ENCODE assay signal across 8 mouse cellular contexts in the genomic region with DNA sequence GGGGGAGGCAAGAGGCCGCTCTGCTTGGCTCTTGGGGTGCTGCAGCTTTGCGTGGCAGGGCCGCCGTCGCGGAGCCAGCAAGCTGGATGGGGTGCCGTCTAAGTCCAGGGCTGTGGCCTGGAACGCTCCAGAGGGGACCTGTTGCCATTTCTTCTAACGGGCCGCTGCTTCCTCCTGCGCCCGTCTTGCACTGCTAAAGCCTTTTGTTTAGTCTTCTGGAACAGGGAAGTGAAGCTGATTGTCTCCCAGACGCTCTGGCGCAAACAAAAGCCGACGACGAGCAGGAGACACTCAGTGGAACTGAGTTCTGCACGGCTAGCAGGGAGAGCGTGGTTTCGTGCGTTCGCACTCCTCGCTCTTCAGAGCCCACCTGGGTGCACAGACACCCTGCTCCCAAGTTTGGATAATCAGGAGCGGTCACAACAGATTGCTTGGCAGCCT. TPM values are rescaled to one million over a fixed set of nuclear protein-coding genes. Genes with fewer than 3 reads are reported as not detected.
A peak's percentile ranks its signal among the peaks of the same experiment; 100 is the strongest.
DNase-seq lines count a peak whose midpoint lies in the region; ATAC-seq and TF ChIP-seq lines count a peak whose summit lies in the region.

No protein-coding gene starts in this region.

- no peaks in the 10 kb centered on the region for H3K9me3 ChIP-seq in heart, embryonic 13.5 days
- no peaks in the 10 kb centered on the region for H3K9me3 ChIP-seq in CH12.LX (replicated peaks; ENCODE audit: low read length)
- H3K9me3 ChIP-seq in embryonic facial prominence, embryonic 11.5 days (replicated peaks; ENCODE audit: control insufficient read depth, low read length), result no peaks in the 10 kb centered on the region
- no peaks in the 10 kb centered on the region for H3K9me3 ChIP-seq in hindbrain, embryonic 15.5 days

- H3K27me3 ChIP-seq in heart, embryonic 13.5 days (replicated peaks), result no peaks in the 10 kb centered on the region
- H3K27me3 ChIP-seq in CH12.LX (replicated peaks), result no peaks in the 10 kb centered on the region
- no peaks in the 10 kb centered on the region for H3K27me3 ChIP-seq in embryonic facial prominence, embryonic 11.5 days (ENCODE audit: control insufficient read depth, insufficient read depth, low read length)
- no peaks in the 10 kb centered on the region for H3K27me3 ChIP-seq in hindbrain, embryonic 15.5 days
- no peaks in the 10 kb centered on the region for H3K27me3 ChIP-seq in small intestine, adult 2 months (ENCODE audit: control insufficient read depth, insufficient read depth, low read length)

- H3K4me1 ChIP-seq in heart, embryonic 13.5 days, result peaks cover 32% of the 10 kb centered on the region
- peaks cover 16 to 60% of the 10 kb centered on the region in 2 experiments for H3K4me1 ChIP-seq in CH12.LX (ENCODE audit: control insufficient read depth in 1 of 2, insufficient read depth in 2 of 2)
- peaks cover 3% of the 10 kb centered on the region; the same call in 1 of the 2 replicates for H3K4me1 ChIP-seq in embryonic facial prominence, embryonic 11.5 days (ENCODE audit: control insufficient read depth, insufficient read depth, low read length)
- H3K4me1 ChIP-seq in hindbrain, embryonic 15.5 days (replicated peaks), result peaks cover 36% of the 10 kb centered on the region
- H3K4me1 ChIP-seq in small intestine, adult 2 months (ENCODE audit: control insufficient read depth, insufficient read depth, insufficient read length, low read length), result peaks cover 8% of the 10 kb centered on the region

- peak overlapping the region; percentile 97 for H3K4me3 ChIP-seq in heart, embryonic 13.5 days
- peak overlapping the region; percentile 76 to 84 (median 81) for H3K4me3 ChIP-seq in CH12.LX (replicated peaks in 1 of 3; ENCODE audit: low read depth in 2 of 3, low read length in 2 of 3, poor library complexity in 1 of 3)
- peak overlapping the region; percentile 63 for H3K4me3 ChIP-seq in embryonic facial prominence, embryonic 11.5 days (ENCODE audit: low read depth, low read length)
- peak overlapping the region; percentile 93 for H3K4me3 ChIP-seq in hindbrain, embryonic 15.5 days
- H3K4me3 ChIP-seq in small intestine, adult 2 months (ENCODE audit: low read depth, low read length), result peak overlapping the region; percentile 67

- peak overlapping the region; percentile 98 for H3K9ac ChIP-seq in heart, embryonic 13.5 days
- peak overlapping the region; percentile 77 for H3K9ac ChIP-seq in CH12.LX (ENCODE audit: insufficient read depth, low read depth)
- peak overlapping the region; percentile 92 for H3K9ac ChIP-seq in embryonic facial prominence, embryonic 11.5 days (replicated peaks; ENCODE audit: low read length)
- H3K9ac ChIP-seq in hindbrain, embryonic 15.5 days, result peak overlapping the region; percentile 89

- H3K79me2 ChIP-seq in CH12.LX (replicated peaks; ENCODE audit: control insufficient read depth, extremely low read depth, insufficient read depth, poor library complexity, severe bottlenecking), result peaks cover 49% of the 10 kb centered on the region

- no peak for TF ChIP-seq RAD21 in CH12.LX (IDR thresholded peaks at IDR 0.05; ENCODE audit: low read depth, low read length)

- DNase-seq in heart, adult 9 months (ENCODE audit: low spot score in 2 of 2), result no peak
- peak; percentile 68 for DNase-seq in CH12.LX (ENCODE audit: extremely low read depth)
- DNase-seq in embryonic facial prominence, embryonic 11.5 days (ENCODE audit: low spot score), result peak; percentile 37
- peak; percentile 62 for DNase-seq in lung, postnatal 10 days
- DNase-seq in adrenal gland, adult 2 months, result no peak

- H3K4me2 ChIP-seq in heart, embryonic 13.5 days, result peak overlapping the region; percentile 88
- H3K4me2 ChIP-seq in CH12.LX (ENCODE audit: insufficient read depth, low read depth, poor library complexity, severe bottlenecking), result peak overlapping the region; percentile 94
- H3K4me2 ChIP-seq in embryonic facial prominence, embryonic 11.5 days (ENCODE audit: low read depth, low read length), result peak overlapping the region; percentile 65
- peak overlapping the region; percentile 69 for H3K4me2 ChIP-seq in hindbrain, embryonic 15.5 days

- peak; percentile 34; the same call in 1 of the 2 replicates for ATAC-seq in heart, embryonic 13.5 days (ENCODE audit: extremely low read depth, insufficient number of reproducible peaks, low FRiP score, low TSS enrichment)
- peak; percentile 52; the same call in 1 of the 2 replicates for ATAC-seq in embryonic facial prominence, embryonic 11.5 days (replicated peaks; ENCODE audit: insufficient number of reproducible peaks, low FRiP score, low TSS enrichment, low read depth)
- no peak; the same call in 1 of the 2 replicates for ATAC-seq in hindbrain, embryonic 15.5 days (ENCODE audit: low FRiP score, low read depth)

- H3K27ac ChIP-seq in heart, embryonic 13.5 days (replicated peaks), result peak overlapping the region; percentile 93
- H3K27ac ChIP-seq in CH12.LX (ENCODE audit: insufficient read depth, low read depth), result peak overlapping the region; percentile 73
- H3K27ac ChIP-seq in embryonic facial prominence, embryonic 11.5 days (replicated peaks; ENCODE audit: low read depth, low read length), result peak overlapping the region; percentile 11; the same call in 1 of the 2 replicates
- H3K27ac ChIP-seq in hindbrain, embryonic 15.5 days (replicated peaks), result peak overlapping the region; percentile 89
- peak overlapping the region; percentile 75 for H3K27ac ChIP-seq in small intestine, adult 2 months (ENCODE audit: insufficient read depth, low read depth, low read length)

- dilution Hi-C loops in CH12.LX (cut with MboI; ENCODE audit: extremely low pct_ligation_motif_present, extremely low pct_unique_long_range_greater_than_20kb, low sequenced_read_pairs), result no loop called here

- TF ChIP-seq CTCF in CH12.LX (conservative IDR thresholded peaks at IDR 0.05 in 1 of 2, IDR thresholded peaks at IDR 0.05 in 1 of 2; ENCODE audit: low read depth in 2 of 2, low read length in 2 of 2), result no peak
- TF ChIP-seq CTCF in small intestine, adult 2 months (IDR thresholded peaks at IDR 0.05; ENCODE audit: extremely low read depth, insufficient read length, insufficient replicate concordance, low read depth, low read length), result no peak

- TF ChIP-seq EP300 in CH12.LX (IDR thresholded peaks at IDR 0.05; ENCODE audit: low read length), result 0 out of 2 replicates have a peak, but pooled peaks have one; percentile 10

- H3K36me3 ChIP-seq in heart, embryonic 13.5 days, result peaks cover 3% of the 10 kb centered on the region; the same call in 1 of the 2 replicates
- H3K36me3 ChIP-seq in CH12.LX (replicated peaks in 1 of 2; ENCODE audit: control insufficient read depth in 1 of 2, insufficient read depth in 1 of 2, low read length in 1 of 2), result peaks cover 0 to 20% of the 10 kb centered on the region in 2 experiments
- H3K36me3 ChIP-seq in embryonic facial prominence, embryonic 11.5 days (replicated peaks; ENCODE audit: control insufficient read depth, insufficient read depth, low read depth, low read length), result no peaks in the 10 kb centered on the region
- H3K36me3 ChIP-seq in hindbrain, embryonic 15.5 days, result no peaks in the 10 kb centered on the region
- no peaks in the 10 kb centered on the region for H3K36me3 ChIP-seq in small intestine, adult 2 months (ENCODE audit: control insufficient read depth, insufficient read depth, low read length)

- TF ChIP-seq POLR2A in CH12.LX (IDR thresholded peaks at IDR 0.05; ENCODE audit: low read depth, low read length), result no peak
- TF ChIP-seq POLR2A in small intestine, adult 2 months (IDR thresholded peaks at IDR 0.05; ENCODE audit: low read depth, low read length), result no peak

- in situ Hi-C loops in CH12.LX (cut with MboI; ENCODE audit: low pct_ligation_motif_present, low pct_unique_long_range_greater_than_20kb, low sequenced_read_pairs), result loop anchor here (5.0 kb wide), 1 partner anchor 37 kb away; no protein-coding TSS in a partner anchor

- under 1% methylated on average over 24 of the region's 24 CpGs for WGBS in heart, embryonic 13.5 days
- WGBS in embryonic facial prominence, embryonic 11.5 days, result under 1% methylated on average over 24 of the region's 24 CpGs
- WGBS in hindbrain, embryonic 15.5 days, result under 1% methylated on average over 24 of the region's 24 CpGs
- under 1% methylated on average over 24 of the region's 24 CpGs for WGBS in small intestine, adult 2 months

TF ChIP-seq in CH12.LX, 34 proteins besides CTCF, POLR2A, EP300 and RAD21 (continues in another document):
- peak; percentile 75; the same call in 1 of the 2 replicates for TF ChIP-seq MXI1 (IDR thresholded peaks at IDR 0.05; ENCODE audit: low read depth, low read length)
- TF ChIP-seq USF2 (conservative IDR thresholded peaks at IDR 0.05; ENCODE audit: low read depth, low read length), result no peak
- no peak for TF ChIP-seq MEF2A (IDR thresholded peaks at IDR 0.05; ENCODE audit: borderline replicate concordance, low read depth, low read length)
- TF ChIP-seq ZMIZ1 (IDR thresholded peaks at IDR 0.05; ENCODE audit: low read depth, low read length), result no peak
- TF ChIP-seq ZNF384 (IDR thresholded peaks at IDR 0.05; ENCODE audit: low read depth, low read length), result no peak
- TF ChIP-seq CHD1 (IDR thresholded peaks at IDR 0.05; ENCODE audit: low read depth, low read length), result peak; percentile 80; the same call in 1 of the 2 replicates
- 0 out of 2 replicates have a peak, but pooled peaks have one; percentile 22 for TF ChIP-seq TBP (conservative IDR thresholded peaks at IDR 0.05; ENCODE audit: low read depth, low read length)

RNA-seq across cellular contexts. Expression of a gene that starts 0.4 kb away (rescaled TPM):
- polyA plus RNA-seq in heart, embryonic 13.5 days (2015; fragmentation: Nextera tagmentation; extraction: Ambion mirVana), result 64.9 and 71.1 TPM in 2 replicates
- total RNA-seq in CH12.LX (2012; rRNA removed) (90.2 and 93.8 TPM in 2 replicates), CH12.LX (2014; rRNA removed) (127 and 134 TPM in 2 replicates)
- 91.9 and 102 TPM in 2 replicates for polyA plus RNA-seq in CH12.LX (2012; ENCODE audit: insufficient read length, low read depth)
- 110 and 114 TPM in 2 replicates for polyA plus RNA-seq in embryonic facial prominence, embryonic 11.5 days (2014; fragmentation: Nextera tagmentation; extraction: Ambion mirVana)
- 103 and 106 TPM in 2 replicates for polyA plus RNA-seq in hindbrain, embryonic 15.5 days (2015; fragmentation: Nextera tagmentation; extraction: Ambion mirVana)
- polyA plus RNA-seq in small intestine, adult 2 months (2012; rRNA removed), result 15.1 and 26.6 TPM in 2 replicates
- 10 to 100 TPM; 46.7 to 49.6 TPM for total RNA-seq in adrenal gland, adult 2 months (2021)
- 25.3 and 29.8 TPM in 2 replicates for polyA plus RNA-seq in adrenal gland, adult 2 months (2012; rRNA removed)

RNA-seq across cellular contexts. Expression of a gene that starts 11.4 kb away (rescaled TPM):
- not detected in 2 replicates for polyA plus RNA-seq in heart, embryonic 13.5 days (2015; fragmentation: Nextera tagmentation; extraction: Ambion mirVana)
- total RNA-seq in CH12.LX (2012; rRNA removed) (0.13 TPM in 1 of 2 replicates, not detected in the other), CH12.LX (2014; rRNA removed) (not detected in 2 replicates)
- not detected in 2 replicates for polyA plus RNA-seq in CH12.LX (2012; ENCODE audit: insufficient read length, low read depth)
- not detected in 2 replicates for polyA plus RNA-seq in embryonic facial prominence, embryonic 11.5 days (2014; fragmentation: Nextera tagmentation; extraction: Ambion mirVana)
- 0.16 TPM in 1 of 2 replicates, not detected in the other for polyA plus RNA-seq in hindbrain, embryonic 15.5 days (2015; fragmentation: Nextera tagmentation; extraction: Ambion mirVana)
- 0.18 and 0.23 TPM in 2 replicates for polyA plus RNA-seq in small intestine, adult 2 months (2012; rRNA removed)
- total RNA-seq in adrenal gland, adult 2 months (2021), result 1 to 10 TPM in 1 of 2 experiments, not detected in 1; 3.9 TPM
- 2.9 and 4.4 TPM in 2 replicates for polyA plus RNA-seq in adrenal gland, adult 2 months (2012; rRNA removed)

Comparison
In these comparisons a context has a peak if more than half of its experiments do, and no peak if none do; other contexts are left out.
1. H3K27ac ChIP-seq: peak in every context shown above with its lines; median percentile 93 in heart, embryonic 13.5 days; 89 in hindbrain, embryonic 15.5 days; 75 in small intestine, adult 2 months; 73 in CH12.LX; 11 in embryonic facial prominence, embryonic 11.5 days.
2. DNase-seq: peak in CH12.LX (single experiment), embryonic facial prominence, embryonic 11.5 days (single experiment) and lung, postnatal 10 days (single experiment); none in heart, adult 9 months (0 of 2) and adrenal gland, adult 2 months (single experiment).
3. Peak in every context shown above with its lines, with median percentiles within 50 percentile points of each other: H3K4me2 ChIP-seq, H3K4me3 ChIP-seq and H3K9ac ChIP-seq.